Mouse (Mus musculus): ENCODE data around the gene E130308A19Rik. TPM values are rescaled to one million over a fixed set of nuclear protein-coding genes. Genes with fewer than 3 reads are reported as not detected.

E130308A19Rik gene
- polyA plus RNA-seq, 1 experiment: 3.0 TPM

DNA sequence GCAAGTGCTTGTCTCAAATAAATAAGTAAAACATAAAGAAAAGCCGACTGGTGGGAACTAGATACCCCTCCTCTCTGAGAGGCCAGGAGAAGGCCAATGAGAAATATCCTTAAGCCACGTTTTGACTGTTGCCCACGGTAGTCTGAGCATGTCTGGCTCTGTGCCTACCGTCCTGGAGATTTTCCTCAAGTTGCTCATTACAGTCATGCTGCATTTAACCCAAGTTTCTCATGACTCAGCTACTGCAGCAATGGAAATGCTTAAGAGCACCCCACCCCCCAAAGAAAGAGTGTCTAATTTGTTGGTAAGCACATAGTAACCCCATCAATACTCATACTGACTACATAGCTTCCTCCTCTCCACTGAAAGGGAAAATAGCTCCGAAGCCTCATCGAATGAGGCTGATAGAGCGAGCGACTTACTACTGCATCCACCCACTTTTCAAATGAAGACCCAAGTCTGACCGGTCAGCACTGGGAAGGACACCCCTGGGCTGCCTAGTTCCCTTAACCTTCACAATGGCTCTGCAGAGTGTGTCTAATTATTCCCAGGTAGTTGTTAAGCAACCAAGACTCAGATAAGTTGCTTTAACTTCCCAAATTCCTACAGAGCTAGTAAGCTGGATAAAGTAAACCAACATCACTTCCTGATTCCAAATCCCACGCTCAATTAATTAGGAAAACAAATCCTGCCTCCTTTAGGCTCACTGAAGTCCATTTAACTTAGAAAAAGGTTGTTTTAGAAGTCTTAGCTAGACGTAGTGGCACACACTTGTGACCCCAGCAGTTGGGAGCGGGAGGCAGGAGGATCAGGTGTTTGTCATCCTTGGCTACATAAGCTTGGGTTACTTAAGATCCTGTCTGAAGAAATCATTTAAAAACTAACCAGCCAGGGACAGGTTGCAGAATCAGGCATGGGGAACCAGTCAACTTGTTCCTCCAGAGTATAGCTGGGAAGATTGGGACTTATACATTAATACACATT lies 131.7 kb downstream of the E130308A19Rik start:
- Histone ChIP-seq H3K4me2 (ENCODE audit: low read depth) (peak overlapping the region; percentile 72), H3K4me3 (no peak overlapping the region), H3K79me2 (ENCODE audit: control insufficient read depth, insufficient read depth) (no peaks in the 10 kb centered on the region), H3K36me3 (ENCODE audit: control insufficient read depth, insufficient read depth) (no peaks in the 10 kb centered on the region), H3ac (ENCODE audit: control insufficient read depth, insufficient read length) (no peak overlapping the region), H3K27me3 (ENCODE audit: control insufficient read depth, insufficient read depth, insufficient read length) (no peaks in the 10 kb centered on the region)
- TF ChIP-seq POLR2AphosphoS2 (IDR thresholded peaks at IDR 0.05; ENCODE audit: insufficient read length, low read depth) (no peak), TCF12 (IDR thresholded peaks at IDR 0.05; ENCODE audit: insufficient read depth, poor library complexity, severe bottlenecking) (no peak), MAX (IDR thresholded peaks at IDR 0.05; ENCODE audit: low read depth) (no peak), E2F4 (IDR thresholded peaks at IDR 0.05; ENCODE audit: insufficient read depth) (no peak), USF1 (IDR thresholded peaks at IDR 0.05; ENCODE audit: low read depth) (no peak), POLR2A (IDR thresholded peaks at IDR 0.05; ENCODE audit: insufficient read length, low read depth) (no peak), TCF3 (IDR thresholded peaks at IDR 0.05; ENCODE audit: insufficient read length, low read depth) (no peak), SRF (IDR thresholded peaks at IDR 0.05; ENCODE audit: control insufficient read depth, insufficient read length, low read depth) (no peak), MYOG (IDR thresholded peaks at IDR 0.05; ENCODE audit: control insufficient read depth in 1 of 3, insufficient read depth in 1 of 3, insufficient read length in 2 of 3, low read depth in 2 of 3) (no peak), MYOD1 (IDR thresholded peaks at IDR 0.05; ENCODE audit: control insufficient read depth in 1 of 3, insufficient read length in 2 of 3, low read depth in 2 of 3) (no peak), REST (IDR thresholded peaks at IDR 0.05; ENCODE audit: insufficient read depth, insufficient read length) (no peak), CEBPB (IDR thresholded peaks at IDR 0.05; ENCODE audit: insufficient read depth, poor library complexity, severe bottlenecking) (no peak)

DNA sequence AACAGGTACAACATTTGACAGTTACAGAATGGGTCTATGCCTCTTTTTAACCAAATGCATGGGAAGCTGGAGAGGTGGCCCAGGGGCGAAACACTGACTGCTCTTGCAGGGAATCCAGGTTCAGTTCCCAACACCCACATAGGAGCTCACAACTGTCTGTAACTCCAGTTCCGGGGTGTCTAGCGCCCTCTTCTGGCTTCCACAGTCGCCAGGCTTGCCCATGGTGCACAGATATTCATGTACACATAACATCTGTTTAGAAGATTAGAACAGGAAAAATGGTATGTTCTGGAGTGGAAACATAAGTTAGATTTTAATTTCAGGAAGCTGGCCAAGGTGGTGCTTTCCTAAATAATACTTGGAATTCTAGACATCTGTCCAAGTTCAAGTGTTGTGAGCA lies 134.0 kb downstream of the E130308A19Rik start:
- peak overlapping the region; percentile 48 for H3K4me2 ChIP-seq (ENCODE audit: low read depth)
- H3K27me3 ChIP-seq (ENCODE audit: control insufficient read depth, insufficient read depth, insufficient read length): no peaks in the 10 kb centered on the region
- H3ac ChIP-seq (ENCODE audit: control insufficient read depth, insufficient read length): no peak overlapping the region
- no peak for TF ChIP-seq MYOG (IDR thresholded peaks at IDR 0.05; ENCODE audit: control insufficient read depth in 1 of 3, insufficient read depth in 1 of 3, insufficient read length in 2 of 3, low read depth in 2 of 3)
- no peak for TF ChIP-seq TCF12 (IDR thresholded peaks at IDR 0.05; ENCODE audit: insufficient read depth, poor library complexity, severe bottlenecking)
- no peak for TF ChIP-seq MYOD1 (IDR thresholded peaks at IDR 0.05; ENCODE audit: control insufficient read depth in 1 of 3, insufficient read length in 2 of 3, low read depth in 2 of 3)
- no peak overlapping the region for H3K4me3 ChIP-seq
- H3K79me2 ChIP-seq (ENCODE audit: control insufficient read depth, insufficient read depth): no peaks in the 10 kb centered on the region
- H3K36me3 ChIP-seq (ENCODE audit: control insufficient read depth, insufficient read depth): no peaks in the 10 kb centered on the region

DNA sequence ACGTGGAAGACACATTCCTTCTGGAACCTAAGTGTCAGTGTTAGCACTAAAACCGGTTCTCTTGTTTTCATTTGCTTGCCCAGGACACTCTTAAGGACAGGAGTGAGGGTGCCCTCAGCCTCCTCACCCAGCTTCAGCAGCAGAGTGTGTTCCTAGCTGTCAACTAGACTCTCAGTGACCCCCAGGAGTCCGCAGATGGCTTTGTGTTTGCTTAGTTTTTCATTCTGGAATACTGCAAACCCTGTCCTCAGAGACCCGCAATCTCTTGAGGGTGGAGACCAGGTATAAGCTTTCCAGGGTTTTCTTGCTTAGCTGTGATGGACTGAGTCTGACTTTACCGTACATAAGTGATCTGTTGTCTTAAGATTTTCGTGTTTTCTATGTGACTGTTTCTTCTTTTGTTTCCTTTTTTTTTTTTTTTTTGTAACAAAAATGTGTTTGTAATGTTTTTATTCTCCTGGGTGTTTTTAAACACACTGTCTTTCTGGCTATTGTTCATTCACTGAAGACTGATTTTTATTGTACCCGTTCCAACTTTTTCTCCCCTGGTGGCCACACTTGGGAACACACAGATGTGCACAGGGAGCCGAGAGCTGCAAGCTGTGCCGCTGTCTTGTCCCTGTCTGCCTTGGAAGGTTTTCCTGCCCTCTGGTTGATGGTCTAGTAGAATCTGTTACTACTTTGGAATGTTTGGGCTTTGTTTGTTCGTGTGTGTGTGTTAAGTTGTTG lies 134.8 kb downstream of the E130308A19Rik start:
- Histone ChIP-seq H3K79me2 (ENCODE audit: control insufficient read depth, insufficient read depth) (no peaks in the 10 kb centered on the region), H3K27me3 (ENCODE audit: control insufficient read depth, insufficient read depth, insufficient read length) (no peaks in the 10 kb centered on the region), H3K4me2 (ENCODE audit: low read depth) (peak overlapping the region; percentile 48), H3ac (ENCODE audit: control insufficient read depth, insufficient read length) (no peak overlapping the region), H3K4me3 (no peak overlapping the region), H3K36me3 (ENCODE audit: control insufficient read depth, insufficient read depth) (no peaks in the 10 kb centered on the region)
- TF ChIP-seq REST (IDR thresholded peaks at IDR 0.05; ENCODE audit: insufficient read depth, insufficient read length) (no peak), MYOG (IDR thresholded peaks at IDR 0.05; ENCODE audit: control insufficient read depth in 1 of 3, insufficient read depth in 1 of 3, insufficient read length in 2 of 3, low read depth in 2 of 3) (no peak), MYOD1 (IDR thresholded peaks at IDR 0.05; ENCODE audit: control insufficient read depth in 1 of 3, insufficient read length in 2 of 3, low read depth in 2 of 3) (no peak), POLR2A (IDR thresholded peaks at IDR 0.05; ENCODE audit: insufficient read length, low read depth) (no peak), CEBPB (IDR thresholded peaks at IDR 0.05; ENCODE audit: insufficient read depth, poor library complexity, severe bottlenecking) (no peak), TCF12 (IDR thresholded peaks at IDR 0.05; ENCODE audit: insufficient read depth, poor library complexity, severe bottlenecking) (no peak), E2F4 (IDR thresholded peaks at IDR 0.05; ENCODE audit: insufficient read depth) (no peak), POLR2AphosphoS2 (IDR thresholded peaks at IDR 0.05; ENCODE audit: insufficient read length, low read depth) (no peak), TCF3 (IDR thresholded peaks at IDR 0.05; ENCODE audit: insufficient read length, low read depth) (no peak), MAX (IDR thresholded peaks at IDR 0.05; ENCODE audit: low read depth) (no peak), SRF (IDR thresholded peaks at IDR 0.05; ENCODE audit: control insufficient read depth, insufficient read length, low read depth) (no peak)

DNA sequence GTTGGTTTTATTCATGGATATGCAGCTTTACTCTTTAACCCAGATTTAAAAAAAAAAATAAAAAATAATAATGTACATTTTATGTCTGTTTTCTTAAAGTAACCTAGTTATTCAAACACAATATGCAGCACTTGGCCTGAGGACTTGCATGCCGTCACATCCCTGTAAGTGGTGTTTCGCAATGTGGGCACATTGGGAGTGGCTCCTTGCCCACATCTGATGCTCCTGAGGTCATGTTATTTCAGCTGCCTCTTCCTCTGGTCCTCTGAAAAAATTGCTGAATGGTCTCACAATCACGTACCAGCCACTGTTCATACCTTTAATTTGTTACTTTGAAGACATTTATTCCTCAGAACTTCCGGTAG lies 135.3 kb downstream of the E130308A19Rik start:
- Histone ChIP-seq H3K36me3 (ENCODE audit: control insufficient read depth, insufficient read depth) (no peaks in the 10 kb centered on the region), H3K4me3 (no peak overlapping the region), H3K79me2 (ENCODE audit: control insufficient read depth, insufficient read depth) (no peaks in the 10 kb centered on the region), H3ac (ENCODE audit: control insufficient read depth, insufficient read length) (no peak overlapping the region), H3K27me3 (ENCODE audit: control insufficient read depth, insufficient read depth, insufficient read length) (no peaks in the 10 kb centered on the region), H3K4me2 (ENCODE audit: low read depth) (peak overlapping the region; percentile 48)
- TF ChIP-seq MYOG (IDR thresholded peaks at IDR 0.05; ENCODE audit: control insufficient read depth in 1 of 3, insufficient read depth in 1 of 3, insufficient read length in 2 of 3, low read depth in 2 of 3): peak in 2 of 3 experiments; percentile 18 to 52
- TF ChIP-seq CEBPB (IDR thresholded peaks at IDR 0.05; ENCODE audit: insufficient read depth, poor library complexity, severe bottlenecking): peak; percentile 100
- TF ChIP-seq TCF12 (IDR thresholded peaks at IDR 0.05; ENCODE audit: insufficient read depth, poor library complexity, severe bottlenecking): peak; percentile 68
- TF ChIP-seq TCF3 (IDR thresholded peaks at IDR 0.05; ENCODE audit: insufficient read length, low read depth): peak; percentile 54
- TF ChIP-seq POLR2AphosphoS2 (IDR thresholded peaks at IDR 0.05; ENCODE audit: insufficient read length, low read depth): no peak
- peak; percentile 40 to 92 (median 80) for TF ChIP-seq MYOD1 (IDR thresholded peaks at IDR 0.05; ENCODE audit: control insufficient read depth in 1 of 3, insufficient read length in 2 of 3, low read depth in 2 of 3)
- no peak for TF ChIP-seq MAX (IDR thresholded peaks at IDR 0.05; ENCODE audit: low read depth)

Data from myocyte (in vitro differentiated cells).